Mouse (Mus musculus): ENCODE results near the gene Npvf.

Gene Npvf

DNA sequence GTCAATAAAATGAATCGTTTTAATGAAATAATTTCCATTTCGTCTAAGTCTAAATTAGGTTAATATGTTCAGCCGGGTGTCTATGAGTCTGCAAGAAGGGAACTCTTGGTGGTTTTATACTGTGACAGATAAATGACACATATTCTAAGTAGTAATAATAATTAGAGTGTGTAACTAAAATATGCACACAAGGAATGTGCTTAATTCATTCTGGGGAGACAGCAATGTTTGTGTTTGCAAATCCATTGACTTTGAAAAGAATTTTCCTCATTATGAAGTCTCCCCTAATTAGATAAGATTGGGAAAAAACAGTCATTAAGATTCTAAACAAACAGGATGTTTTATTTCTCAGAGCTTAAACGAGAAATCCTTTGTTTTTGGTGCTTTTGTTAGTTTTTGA lies at the start of gene Npvf:
TSS of gene Npvf (minus strand) at position 84 of the 400 bp plus-strand sequence.
- DNase-seq, result no peak

DNA sequence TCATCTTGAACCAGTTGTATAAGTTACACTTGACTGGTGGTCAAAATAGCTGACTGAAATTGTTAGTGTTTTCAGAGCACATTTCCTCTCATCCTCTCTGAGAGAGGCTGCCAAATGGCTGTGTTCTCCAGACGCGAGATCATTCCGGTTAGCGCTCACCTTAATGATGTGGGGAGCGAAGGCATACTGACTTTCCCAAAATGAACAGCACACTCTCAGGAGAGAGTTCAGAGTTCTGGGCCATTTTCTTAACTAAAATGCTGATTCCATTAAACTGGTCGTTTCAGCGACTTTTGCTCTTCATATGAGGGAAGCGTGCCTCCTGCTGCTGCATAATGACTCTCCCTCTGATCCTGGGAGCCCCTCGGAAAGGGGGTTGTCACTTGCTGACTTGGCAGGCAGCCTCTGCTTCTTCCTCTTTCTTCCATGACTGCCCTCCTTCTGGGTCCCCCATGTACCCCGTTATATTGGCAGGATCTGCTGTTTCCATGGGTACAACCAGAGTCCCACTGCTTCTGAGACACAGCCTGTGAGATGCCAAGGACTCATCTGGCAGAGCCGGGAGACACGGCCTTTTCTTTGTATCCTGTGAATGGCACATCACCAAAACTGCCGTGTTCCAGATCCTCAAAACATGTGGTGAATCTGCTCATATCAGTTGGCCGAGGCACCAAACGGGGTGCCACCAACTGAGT lies 35.0 kb upstream of the Npvf start:
- no peak for DNase-seq

DNA sequence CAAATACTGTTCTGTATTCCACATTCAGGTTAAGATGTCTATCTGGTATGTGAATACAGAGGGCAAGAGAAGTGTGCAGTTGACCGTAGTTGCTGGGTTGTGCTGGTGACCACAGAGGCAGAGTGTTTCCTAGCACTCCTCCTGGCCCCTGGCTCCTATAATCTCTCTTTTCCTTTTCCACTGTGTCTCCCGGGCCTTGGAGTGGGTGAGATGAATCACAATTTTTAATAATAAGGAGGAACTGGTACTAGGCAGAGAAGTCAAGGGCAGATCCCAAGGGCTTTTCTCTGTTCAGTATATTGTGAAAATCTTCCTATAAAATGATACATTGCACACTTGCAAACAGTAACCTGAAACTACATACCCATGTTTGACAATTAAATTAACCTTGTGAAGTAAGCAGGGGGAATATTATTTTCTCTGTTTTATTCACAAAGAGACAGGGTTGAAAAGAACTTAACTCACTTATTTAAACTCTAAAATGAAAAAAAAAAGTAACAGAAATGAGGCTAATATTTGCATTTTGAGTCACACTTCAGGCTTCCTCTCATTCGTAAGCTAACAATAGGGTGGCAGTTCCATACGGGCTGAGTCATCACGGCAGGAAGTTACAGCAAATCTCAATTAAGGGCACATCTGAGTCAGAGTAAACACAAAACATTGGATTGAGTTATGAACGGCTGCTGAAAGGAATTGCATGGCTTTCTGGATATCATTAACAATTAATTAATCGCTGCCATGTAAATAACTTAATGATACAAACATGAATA lies 30.6 kb upstream of the Npvf start:
- no peak for DNase-seq

DNA sequence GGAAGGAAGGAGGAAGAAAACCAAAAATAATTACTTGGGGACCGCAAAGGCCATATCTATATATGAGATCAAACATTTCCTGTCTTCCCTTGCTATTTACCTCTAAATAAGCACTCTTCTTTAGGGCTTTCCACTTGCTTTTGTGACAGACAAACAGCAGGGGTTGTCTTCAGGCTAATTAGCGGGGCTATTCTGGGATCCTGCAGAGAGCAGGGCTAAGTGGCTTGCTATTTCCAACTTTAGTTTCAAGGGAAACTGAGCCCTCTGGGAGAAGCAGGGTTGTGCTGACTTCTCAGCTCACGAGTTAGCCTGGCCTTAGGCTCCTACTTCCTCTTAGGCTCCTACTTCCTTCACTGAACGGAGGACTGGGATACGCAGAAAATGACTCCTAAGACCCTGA lies 27.3 kb upstream of the Npvf start:
- no peak for DNase-seq

- no peak for DNase-seq
Observed at GRCm38 (mm10) chr6:50680224-50681215, 26.3 kb upstream of the Npvf start.

- DNase-seq, result no peak
Observed at GRCm38 (mm10) chr6:50679486-50679828, 25.2 kb upstream of the Npvf start.

DNA sequence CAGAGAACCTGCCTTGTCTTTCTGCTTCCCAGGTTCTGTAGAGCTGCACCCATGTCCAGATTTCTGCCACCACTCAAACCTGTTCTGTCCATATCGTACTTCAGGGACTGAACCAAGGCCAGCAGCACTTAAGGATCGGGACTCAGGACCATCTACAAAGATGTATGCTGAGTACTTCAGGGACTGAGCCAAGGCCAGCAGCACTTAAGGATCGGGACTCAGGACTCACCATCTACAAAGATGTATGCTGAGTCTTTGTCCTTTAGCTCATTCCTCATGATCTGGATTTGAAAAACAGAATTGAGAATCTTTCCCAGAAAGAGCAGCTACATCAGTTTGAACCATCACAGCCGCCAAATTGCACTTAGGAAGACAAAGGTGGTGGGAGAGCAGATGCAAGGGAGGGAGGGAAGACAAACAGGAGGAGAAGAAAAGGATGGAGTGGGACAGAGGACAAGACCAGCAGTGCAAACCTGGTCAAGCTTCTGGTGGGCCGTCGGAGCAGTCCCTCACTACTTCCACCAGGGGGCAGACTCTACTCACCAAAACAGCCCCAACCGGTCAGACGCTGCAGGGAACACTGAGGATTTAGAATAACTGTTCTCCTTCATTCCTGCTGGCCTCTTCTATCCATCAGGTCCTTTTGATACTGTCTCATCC lies 24.7 kb upstream of the Npvf start:
- peak; percentile 87 for DNase-seq

DNA sequence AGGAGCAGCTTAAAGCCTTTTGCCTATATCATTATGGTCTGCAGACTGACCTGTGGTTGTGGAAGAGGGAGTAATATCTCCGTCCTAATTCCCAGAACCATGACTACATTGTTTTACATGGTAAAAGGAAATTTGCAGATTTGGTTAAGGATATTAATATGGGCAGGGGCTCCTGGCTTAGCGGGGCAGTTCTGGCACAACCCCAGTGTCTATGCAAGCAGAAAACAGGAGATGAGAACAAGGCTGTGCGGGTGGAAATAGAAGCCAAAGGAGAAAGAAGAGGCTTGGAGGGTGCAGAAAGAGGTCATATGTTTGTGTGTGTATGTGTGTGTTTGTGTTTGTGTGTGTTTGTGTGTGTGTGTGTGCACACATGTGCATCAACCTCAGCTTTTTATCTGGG lies 17.0 kb upstream of the Npvf start:
- DNase-seq, result no peak

GRCm38 (mm10) chr6:50666937-50667336 lies 12.7 kb upstream of the Npvf start:
- no peak for DNase-seq

DNA sequence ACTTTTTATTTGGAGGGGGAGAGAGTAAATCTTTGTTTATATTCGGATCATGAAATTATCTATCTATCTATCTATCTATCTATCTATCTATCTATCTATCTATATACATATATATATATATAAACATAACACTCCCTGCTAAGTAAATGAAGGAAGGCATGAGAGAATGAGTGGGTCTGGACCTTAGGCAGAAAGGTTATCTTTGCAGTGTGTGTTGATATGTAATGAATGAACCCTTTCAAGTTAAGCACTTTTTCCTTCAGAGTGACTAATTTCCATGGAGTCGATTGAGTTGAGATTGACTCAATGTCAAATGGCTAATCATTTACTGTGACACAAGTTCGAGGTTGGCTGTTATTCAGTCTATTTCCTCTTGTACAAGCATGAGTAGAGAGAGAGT lies 10.8 kb upstream of the Npvf start:
- DNase-seq, result no peak

- DNase-seq, result no peak
Observed at GRCm38 (mm10) chr6:50664193-50664592, 10.0 kb upstream of the Npvf start.

DNA sequence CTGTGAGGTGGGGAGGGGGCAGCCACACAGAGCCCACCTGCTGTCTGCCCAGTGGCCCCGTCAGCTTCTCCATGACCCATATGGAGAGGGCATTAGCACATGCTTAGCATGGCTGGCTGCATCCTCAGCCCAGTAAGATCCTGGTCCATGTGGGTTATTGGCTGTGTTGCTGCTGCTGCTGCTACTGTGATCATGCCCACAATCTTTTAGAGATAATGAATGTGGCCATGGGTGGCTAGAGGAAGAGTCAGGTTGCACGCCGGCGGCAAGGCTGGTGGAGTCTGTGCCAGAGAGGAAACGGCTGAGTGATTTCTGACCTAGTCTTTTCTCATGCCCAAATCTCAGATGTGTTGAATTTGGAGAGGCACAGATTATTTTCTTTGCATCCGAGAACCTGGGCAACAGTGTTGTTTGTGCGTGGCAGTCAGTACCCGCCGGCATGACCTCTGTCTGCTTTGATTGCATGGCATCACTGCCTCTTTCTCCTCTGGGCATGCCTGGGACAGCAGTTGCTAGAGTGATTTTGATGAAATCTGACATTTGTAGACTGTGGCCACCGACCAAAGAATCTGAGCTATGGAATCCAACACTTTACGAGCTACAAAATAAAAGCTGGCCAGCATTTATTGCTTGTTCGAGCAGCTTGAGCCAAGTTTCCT lies 8.8 kb upstream of the Npvf start:
- DNase-seq, result no peak

- DNase-seq, result no peak
Observed at GRCm38 (mm10) chr6:50661729-50662128, 7.5 kb upstream of the Npvf start.

- no peak for DNase-seq
Observed at GRCm38 (mm10) chr6:50658466-50658865, 4.2 kb upstream of the Npvf start.

GRCm38 (mm10) chr6:50658018-50658417 lies 3.8 kb upstream of the Npvf start:
- DNase-seq, result no peak

- no peak for DNase-seq
Observed at GRCm38 (mm10) chr6:50656426-50656825, 2.2 kb upstream of the Npvf start.

GRCm38 (mm10) chr6:50655925-50656324 lies 1.7 kb upstream of the Npvf start:
- DNase-seq, result no peak

GRCm38 (mm10) chr6:50647656-50648055 lies 6.6 kb downstream of the Npvf start:
- no peak for DNase-seq

- DNase-seq, result no peak
Observed at GRCm38 (mm10) chr6:50646659-50647058, 7.6 kb downstream of the Npvf start.

GRCm38 (mm10) chr6:50644701-50645100 lies 9.5 kb downstream of the Npvf start:
- no peak for DNase-seq

GRCm38 (mm10) chr6:50641898-50642297 lies 12.3 kb downstream of the Npvf start:
- DNase-seq, result peak; percentile 61

DNA sequence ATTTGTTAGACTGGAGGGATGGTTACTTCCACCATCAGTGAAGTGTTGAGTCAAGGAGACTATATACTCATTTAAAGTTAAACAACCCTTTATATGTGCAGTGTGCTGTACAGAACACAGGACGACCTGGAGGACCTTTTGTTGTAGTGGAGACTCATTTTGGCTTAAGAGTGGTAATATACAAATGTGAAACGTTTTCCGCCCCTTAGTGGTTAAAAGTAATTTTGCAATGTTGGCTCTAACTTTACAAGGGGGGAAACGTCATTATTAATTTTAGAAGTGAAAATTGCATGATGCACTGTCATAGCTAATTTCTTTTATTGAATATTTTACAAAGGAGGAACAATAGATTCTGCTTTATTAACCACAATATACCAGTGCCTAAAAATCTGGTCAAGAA lies 13.9 kb downstream of the Npvf start:
- DNase-seq, result no peak

All from embryo, embryonic 11 days (tissue).